Mouse (Mus musculus): ENCODE results near the gene Plagl1. TPM values are rescaled to one million over a fixed set of nuclear protein-coding genes. Genes with fewer than 3 reads are reported as not detected.

Gene Plagl1
- total and polyA plus RNA-seq, 3 experiments: 5.9 to 15.7 (median 6.4) TPM

- peak; percentile 84 for DNase-seq
Observed at GRCm38 (mm10) chr10:13090596-13091424, 30.5 kb downstream of the Plagl1 start.

GRCm38 (mm10) chr10:13092996-13093395 is 32.7 kb downstream of the Plagl1 start:
- DNase-seq: no peak

- peak; percentile 10 for DNase-seq
Observed at GRCm38 (mm10) chr10:13098895-13099294, 38.6 kb downstream of the Plagl1 start.

- no peak for DNase-seq
Observed at GRCm38 (mm10) chr10:13100061-13100648, 39.9 kb downstream of the Plagl1 start.

- no peak for DNase-seq
Observed at GRCm38 (mm10) chr10:13102360-13102759, 42.1 kb downstream of the Plagl1 start.

GRCm38 (mm10) chr10:13103838-13104237 is 43.5 kb downstream of the Plagl1 start:
- no peak for DNase-seq

- DNase-seq: no peak
Observed at GRCm38 (mm10) chr10:13106909-13107624, 46.8 kb downstream of the Plagl1 start.

GRCm38 (mm10) chr10:13108021-13108548 is 47.8 kb downstream of the Plagl1 start:
- DNase-seq: no peak

GRCm38 (mm10) chr10:13108847-13109246 is 48.5 kb downstream of the Plagl1 start:
- no peak for DNase-seq

- no peak for DNase-seq
Observed at GRCm38 (mm10) chr10:13109781-13110180, 49.5 kb downstream of the Plagl1 start.

- no peak for DNase-seq
Observed at GRCm38 (mm10) chr10:13112849-13113248, 52.5 kb downstream of the Plagl1 start.

- DNase-seq: no peak
Observed at GRCm38 (mm10) chr10:13113641-13114040, 53.3 kb downstream of the Plagl1 start.

GRCm38 (mm10) chr10:13115030-13115429 is 54.7 kb downstream of the Plagl1 start:
- DNase-seq: no peak

- DNase-seq: no peak
Observed at GRCm38 (mm10) chr10:13116706-13117665, 56.7 kb downstream of the Plagl1 start.

- no peak for DNase-seq
Observed at GRCm38 (mm10) chr10:13118024-13118769, 57.9 kb downstream of the Plagl1 start.

- DNase-seq: no peak
Observed at GRCm38 (mm10) chr10:13118770-13119102, 58.4 kb downstream of the Plagl1 start.

- DNase-seq: no peak
Observed at GRCm38 (mm10) chr10:13119300-13119699, 59.0 kb downstream of the Plagl1 start.

- no peak for DNase-seq
Observed at GRCm38 (mm10) chr10:13125811-13126210, 65.5 kb downstream of the Plagl1 start.

GRCm38 (mm10) chr10:13127335-13127734 is 67.0 kb downstream of the Plagl1 start:
- DNase-seq: no peak

- DNase-seq: no peak
Observed at GRCm38 (mm10) chr10:13127946-13128345, 67.6 kb downstream of the Plagl1 start.

GRCm38 (mm10) chr10:13133850-13134249 is 73.5 kb downstream of the Plagl1 start:
- no peak for DNase-seq
